Mouse (Mus musculus) brown adipose tissue, adult 24 weeks (tissue): ENCODE data around the gene Tm9sf1. TPM values are rescaled to one million over a fixed set of nuclear protein-coding genes. Genes with fewer than 3 reads are reported as not detected.

ENCODE experiments used
- H3K27ac ChIP-seq: fragments of 200-500 bp; replicated peaks from 2 replicates; pipeline ENCODE4 v1.5.1; 2012; ENCODE audit warnings: low read depth, mild to moderate bottlenecking, low read length
- H3K4me1 ChIP-seq: fragments of 200-500 bp; 2 replicates; pipeline ENCODE4 v1.6.1; 2012; ENCODE audit warnings: low read length, mixed read lengths; ENCODE audit not compliant: control insufficient read depth, insufficient read depth, insufficient read length
- H3K4me3 ChIP-seq: fragments of 200-500 bp; 2 replicates; pipeline ENCODE4 v1.5.1; 2012; ENCODE audit warnings: low read depth, mild to moderate bottlenecking, low read length, moderate library complexity; ENCODE audit not compliant: insufficient read depth
- polyA plus RNA-seq: library from polyadenylated mRNA; stranded (reverse); fragments of >200 nt; gene quantifications from 2 replicates; pipeline ENCODE4 v1.2.4, GENCODE M21; 2012; ENCODE audit not compliant: missing spikeins, insufficient read depth, insufficient read length

Tm9sf1 gene
- polyA plus RNA-seq, 1 experiment, result 21.6 TPM

- Histone ChIP-seq H3K27ac (peak overlapping the region; percentile 53), H3K4me1 (peaks cover 10% of the 10 kb centered on the region), H3K4me3 (peak overlapping the region; percentile 89)
Observed at GRCm38 (mm10) chr14:55644261-55644888, 769 bp upstream of the Tm9sf1 start.

- Histone ChIP-seq H3K4me1 (peaks cover 10% of the 10 kb centered on the region), H3K4me3 (peak overlapping the region; percentile 89), H3K27ac (peak overlapping the region; percentile 99; the same call in 1 of the 2 replicates)
Observed at GRCm38 (mm10) chr14:55642679-55643059, 937 bp downstream of the Tm9sf1 start.

- Histone ChIP-seq H3K4me3 (no peak overlapping the region), H3K27ac (no peak overlapping the region), H3K4me1 (peaks cover 10% of the 10 kb centered on the region)
Observed at GRCm38 (mm10) chr14:55641291-55641690, 2.3 kb downstream of the Tm9sf1 start.

- Histone ChIP-seq H3K4me1 (peaks cover 10% of the 10 kb centered on the region), H3K4me3 (no peak overlapping the region), H3K27ac (no peak overlapping the region)
Observed at GRCm38 (mm10) chr14:55640816-55641215, 2.8 kb downstream of the Tm9sf1 start.

GRCm38 (mm10) chr14:55637795-55638194, 5.8 kb downstream of the Tm9sf1 start, which contains the start of gene Gm49378:
Gene Gm49378, minus strand, starts transcription at chr14:55637895.
- no peak within 1 kb of the TSS for H3K4me3 ChIP-seq
- H3K4me1 ChIP-seq, result peaks cover 8% of the 10 kb centered on the region
- no peak within 1 kb of the TSS for H3K27ac ChIP-seq

- H3K4me1 ChIP-seq, result peaks cover 3% of the 10 kb centered on the region; the same call in 1 of the 2 replicates
- peak within 1 kb of the TSS; percentile 58 for H3K27ac ChIP-seq
- H3K4me3 ChIP-seq, result peak within 1 kb of the TSS; percentile 74
Observed at GRCm38 (mm10) chr14:55635523-55636007, 8.0 kb downstream of the Tm9sf1 start, which contains the start of gene Ipo4. Gene Ipo4, minus strand, starts transcription at chr14:55635957.

GRCm38 (mm10) chr14:55634874-55635522, 8.6 kb downstream of the Tm9sf1 start:
- peaks cover 3% of the 10 kb centered on the region; the same call in 1 of the 2 replicates for H3K4me1 ChIP-seq
- H3K4me3 ChIP-seq, result peak overlapping the region; percentile 74
- H3K27ac ChIP-seq, result peak overlapping the region; percentile 58

GRCm38 (mm10) chr14:55629312-55629711, 14.3 kb downstream of the Tm9sf1 start:
- Histone ChIP-seq H3K4me1 (no peaks in the 10 kb centered on the region), H3K4me3 (no peak overlapping the region), H3K27ac (no peak overlapping the region)

GRCm38 (mm10) chr14:55628077-55628827, 15.4 kb downstream of the Tm9sf1 start:
- no peak overlapping the region for H3K27ac ChIP-seq
- no peaks in the 10 kb centered on the region for H3K4me1 ChIP-seq
- no peak overlapping the region for H3K4me3 ChIP-seq

GRCm38 (mm10) chr14:55618486-55619195, 25.0 kb downstream of the Tm9sf1 start:
- Histone ChIP-seq H3K4me3 (no peak overlapping the region), H3K27ac (no peak overlapping the region), H3K4me1 (no peaks in the 10 kb centered on the region)

GRCm38 (mm10) chr14:55617822-55618221, 25.8 kb downstream of the Tm9sf1 start, which contains the start of gene Rec8:
Gene Rec8, plus strand, starts transcription at chr14:55618037.
- Histone ChIP-seq H3K27ac (no peak within 1 kb of the TSS), H3K4me3 (no peak within 1 kb of the TSS), H3K4me1 (no peaks in the 10 kb centered on the region)

- no peak overlapping the region for H3K4me3 ChIP-seq
Observed at GRCm38 (mm10) chr14:55616844-55617243, 26.8 kb downstream of the Tm9sf1 start.

GRCm38 (mm10) chr14:55615876-55616275, 27.7 kb downstream of the Tm9sf1 start:
- H3K27ac ChIP-seq, result no peak overlapping the region
- no peak overlapping the region for H3K4me3 ChIP-seq
- no peaks in the 10 kb centered on the region for H3K4me1 ChIP-seq

More at GRCm38 (mm10) chr14:55616844-55617243, 26.8 kb downstream of the Tm9sf1 start:
- no peaks in the 10 kb centered on the region for H3K4me1 ChIP-seq
- no peak overlapping the region for H3K27ac ChIP-seq

GRCm38 (mm10) chr14:55614565-55615178, 28.9 kb downstream of the Tm9sf1 start:
- Histone ChIP-seq H3K27ac (no peak overlapping the region), H3K4me3 (no peak overlapping the region), H3K4me1 (no peaks in the 10 kb centered on the region)
